Comparison of ENCODE assay signal across 1 mouse cellular context in genomic region chr17:34559895-34560294, GRCm38 (mm10).
TF ChIP-seq lines count a peak whose summit lies in the region.

No protein-coding gene starts in this region.

TF ChIP-seq in MEL, 35 proteins besides CTCF, POLR2A, EP300 and RAD21:
- TF ChIP-seq TBP (IDR thresholded peaks at IDR 0.05; ENCODE audit: low read depth, low read length) (0 out of 2 replicates have a peak, but pooled peaks have one; percentile 52), MXI1 (IDR thresholded peaks at IDR 0.05; ENCODE audit: low read depth, low read length) (peak; percentile 19; the same call in 1 of the 2 replicates), NELFE (IDR thresholded peaks at IDR 0.05; ENCODE audit: low read depth, low read length) (no peak; the same call in 1 of the 2 replicates), MAX (IDR thresholded peaks at IDR 0.05; ENCODE audit: low read length) (0 out of 2 replicates have a peak, but pooled peaks have one; percentile 15), ZKSCAN1 (IDR thresholded peaks at IDR 0.05; ENCODE audit: low read depth, low read length) (no peak), ZMIZ1 (IDR thresholded peaks at IDR 0.05; ENCODE audit: low read depth, low read length) (0 out of 2 replicates have a peak, but pooled peaks have one; percentile 35), UBTF (IDR thresholded peaks at IDR 0.05; ENCODE audit: borderline replicate concordance, insufficient read depth, low read depth, low read length) (no peak), MEF2A (IDR thresholded peaks at IDR 0.05; ENCODE audit: extremely low read depth, insufficient replicate concordance, low read depth, low read length, poor library complexity, severe bottlenecking) (no peak), MYC (IDR thresholded peaks at IDR 0.05; ENCODE audit: low read depth, low read length) (no peak), SIN3A (IDR thresholded peaks at IDR 0.05; ENCODE audit: low read length) (no peak), GABPA (IDR thresholded peaks at IDR 0.05; ENCODE audit: low read depth, low read length) (no peak), TCF12 (IDR thresholded peaks at IDR 0.05; ENCODE audit: low read depth, low read length) (peak; percentile 20; the same call in 1 of the 2 replicates), NRF1 (IDR thresholded peaks at IDR 0.05; ENCODE audit: insufficient read depth, low read depth, low read length, poor library complexity, severe bottlenecking) (no peak), SMC3 (IDR thresholded peaks at IDR 0.05; ENCODE audit: low read depth, low read length) (peak; percentile 32; the same call in 1 of the 2 replicates), CHD2 (IDR thresholded peaks at IDR 0.05; ENCODE audit: low read length) (no peak), ZC3H11A (IDR thresholded peaks at IDR 0.05; ENCODE audit: low read depth, low read length) (no peak), TAL1 (IDR thresholded peaks at IDR 0.05; ENCODE audit: low read length) (no peak), HCFC1 (IDR thresholded peaks at IDR 0.05; ENCODE audit: low read depth, low read length) (0 out of 2 replicates have a peak, but pooled peaks have one; percentile 16), ETS1 (IDR thresholded peaks at IDR 0.05; ENCODE audit: low read depth, low read length) (no peak)
